Mouse (Mus musculus): ENCODE data around the gene Shank2. TPM values are rescaled to one million over a fixed set of nuclear protein-coding genes. Genes with fewer than 3 reads are reported as not detected.

Shank2 gene
- total RNA-seq, 2 experiments from 2014 or later = 0.08 to 0.14 TPM

- TF ChIP-seq CTCF (IDR thresholded peaks at IDR 0.05) = peak; percentile 99
- DNase-seq = peak; percentile 58
- intact Hi-C loops (cut with DNase I) = loop anchor here (1.0 to 10.0 kb wide), 2 partner anchors 209 to 351 kb away; no protein-coding TSS in a partner anchor
- no peak overlapping the region for H3K4me3 ChIP-seq
- no peak overlapping the region for H3K27ac ChIP-seq
Measured at GRCm38 (mm10) chr7:144425953-144426352, 424.2 kb downstream of the Shank2 start.

- H3K27ac ChIP-seq = no peak overlapping the region
- TF ChIP-seq CTCF (IDR thresholded peaks at IDR 0.05) = no peak
- intact Hi-C loops (cut with DNase I) = loop anchor here (1.0 to 10.0 kb wide), 2 partner anchors 209 to 352 kb away; no protein-coding TSS in a partner anchor
- no peak overlapping the region for H3K4me3 ChIP-seq
- no peak for DNase-seq
Measured at GRCm38 (mm10) chr7:144426594-144426993, 424.9 kb downstream of the Shank2 start.

GRCm38 (mm10) chr7:144427460-144427859 is 425.7 kb downstream of the Shank2 start:
- peak; percentile 57 for TF ChIP-seq CTCF (IDR thresholded peaks at IDR 0.05)
- no peak overlapping the region for H3K27ac ChIP-seq
- intact Hi-C loops (cut with DNase I) = loop anchor here (10.0 kb wide), 1 partner anchor 353 kb away; no protein-coding TSS in a partner anchor
- H3K4me3 ChIP-seq = no peak overlapping the region
- no peak for DNase-seq

- intact Hi-C loops (cut with DNase I) = no loop called here
- no peak for DNase-seq
- H3K4me3 ChIP-seq = no peak overlapping the region
- no peak for TF ChIP-seq CTCF (IDR thresholded peaks at IDR 0.05)
- no peak overlapping the region for H3K27ac ChIP-seq
Measured at GRCm38 (mm10) chr7:144432920-144433319, 431.2 kb downstream of the Shank2 start.

- intact Hi-C loops (cut with DNase I) = no loop called here
- H3K27ac ChIP-seq = no peak overlapping the region
- TF ChIP-seq CTCF (IDR thresholded peaks at IDR 0.05) = no peak
- DNase-seq = no peak
- no peak overlapping the region for H3K4me3 ChIP-seq
Measured at GRCm38 (mm10) chr7:144438811-144439210, 437.1 kb downstream of the Shank2 start.

GRCm38 (mm10) chr7:144441466-144441865 is 439.7 kb downstream of the Shank2 start:
- no peak for TF ChIP-seq CTCF (IDR thresholded peaks at IDR 0.05)
- intact Hi-C loops (cut with DNase I) = no loop called here
- no peak for DNase-seq
- Histone ChIP-seq H3K4me3 (no peak overlapping the region), H3K27ac (no peak overlapping the region)

- Histone ChIP-seq H3K27ac (no peak overlapping the region), H3K4me3 (no peak overlapping the region)
- intact Hi-C loops (cut with DNase I) = no loop called here
- DNase-seq = no peak
- no peak for TF ChIP-seq CTCF (IDR thresholded peaks at IDR 0.05)
Measured at GRCm38 (mm10) chr7:144441976-144442375, 440.2 kb downstream of the Shank2 start.

GRCm38 (mm10) chr7:144444788-144445187 is 443.1 kb downstream of the Shank2 start:
- TF ChIP-seq CTCF (IDR thresholded peaks at IDR 0.05) = no peak
- Histone ChIP-seq H3K27ac (no peak overlapping the region), H3K4me3 (no peak overlapping the region)
- intact Hi-C loops (cut with DNase I) = no loop called here
- DNase-seq = no peak

- no peak overlapping the region for H3K4me3 ChIP-seq
- intact Hi-C loops (cut with DNase I) = no loop called here
- H3K27ac ChIP-seq = no peak overlapping the region
- DNase-seq = no peak
- TF ChIP-seq CTCF (IDR thresholded peaks at IDR 0.05) = no peak
Measured at GRCm38 (mm10) chr7:144447146-144447545, 445.4 kb downstream of the Shank2 start.

- TF ChIP-seq CTCF (IDR thresholded peaks at IDR 0.05) = no peak
- Histone ChIP-seq H3K4me3 (no peak overlapping the region), H3K27ac (no peak overlapping the region)
- intact Hi-C loops (cut with DNase I) = no loop called here
- no peak for DNase-seq
Measured at GRCm38 (mm10) chr7:144448186-144448585, 446.5 kb downstream of the Shank2 start.

GRCm38 (mm10) chr7:144449637-144450570 is 448.2 kb downstream of the Shank2 start:
- intact Hi-C loops (cut with DNase I) = no loop called here
- peak; percentile 84 for DNase-seq
- no peak for TF ChIP-seq CTCF (IDR thresholded peaks at IDR 0.05)
- Histone ChIP-seq H3K27ac (no peak overlapping the region), H3K4me3 (no peak overlapping the region)

GRCm38 (mm10) chr7:144450661-144451060 is 448.9 kb downstream of the Shank2 start:
- DNase-seq = peak; percentile 71
- no peak overlapping the region for H3K4me3 ChIP-seq
- intact Hi-C loops (cut with DNase I) = no loop called here
- no peak for TF ChIP-seq CTCF (IDR thresholded peaks at IDR 0.05)
- H3K27ac ChIP-seq = no peak overlapping the region

GRCm38 (mm10) chr7:144458881-144459280 is 457.2 kb downstream of the Shank2 start:
- Histone ChIP-seq H3K27ac (no peak overlapping the region), H3K4me3 (no peak overlapping the region)
- no peak for TF ChIP-seq CTCF (IDR thresholded peaks at IDR 0.05)
- DNase-seq = no peak
- intact Hi-C loops (cut with DNase I) = no loop called here
